Mouse (Mus musculus) urinary bladder, postnatal 0 days (tissue): ENCODE data around the gene Olfr600. TPM values are rescaled to one million over a fixed set of nuclear protein-coding genes. Genes with fewer than 3 reads are reported as not detected.

Experiments used
- polyA plus RNA-seq: library from polyadenylated mRNA; unstranded; fragments of >200 nt; fragmentation: Nextera tagmentation; extraction: Ambion mirVana; gene quantifications from 2 replicates; pipeline ENCODE4 v1.2.1, GENCODE M21; 2015

The Olfr600 gene
- polyA plus RNA-seq, result not detected in 2 replicates

GRCm38 (mm10) chr7:103349569-103349968 is at the start of gene Olfr600:
Gene Olfr600 (minus strand): TSS chr7:103349669.

GRCm38 (mm10) chr7:103386077-103386476 is 36.6 kb upstream of the Olfr600 start, which contains the start of gene Olfr603:
Gene Olfr603 (minus strand): TSS chr7:103386177.

GRCm38 (mm10) chr7:103362555-103362954 is 13.1 kb upstream of the Olfr600 start, which contains the start of gene Olfr601:
Gene Olfr601 (minus strand): TSS chr7:103362655.

GRCm38 (mm10) chr7:103335617-103336016 is 13.9 kb downstream of the Olfr600 start, which contains the start of gene Olfr599:
Gene Olfr599 (plus strand): TSS chr7:103335917.

GRCm38 (mm10) chr7:103323268-103323667 is 26.2 kb downstream of the Olfr600 start, which contains the start of gene Olfr598:
Gene Olfr598 (plus strand): TSS chr7:103323568.

GRCm38 (mm10) chr7:103316015-103316414 is 33.5 kb downstream of the Olfr600 start, which contains the start of gene Olfr597:
Gene Olfr597 (plus strand): TSS chr7:103316315.

GRCm38 (mm10) chr7:103305348-103305747 is 44.1 kb downstream of the Olfr600 start, which contains the start of gene Olfr596:
Gene Olfr596 (plus strand): TSS chr7:103305648.

Other genes with a start within 250 kb of the Olfr600 start
- gene Olfr586, start 224.0 kb downstream of the Olfr600 start, polyA plus RNA-seq, result not detected in 2 replicates
- gene Olfr588-ps1, start 208.8 kb downstream of the Olfr600 start, polyA plus RNA-seq, result not detected in 2 replicates
- gene Olfr589, start 193.3 kb downstream of the Olfr600 start, polyA plus RNA-seq, result not detected in 2 replicates
- not detected in 2 replicates for gene Olfr591, start 171.3 kb downstream of the Olfr600 start, polyA plus RNA-seq
- not detected in 2 replicates for gene Olfr592, start 164.9 kb downstream of the Olfr600 start, polyA plus RNA-seq
- gene Olfr593, start 137.8 kb downstream of the Olfr600 start, polyA plus RNA-seq, result not detected in 2 replicates
- gene Olfr594, start 132.7 kb downstream of the Olfr600 start, polyA plus RNA-seq, result not detected in 2 replicates
- gene Usp17ld, start 97.2 kb downstream of the Olfr600 start, polyA plus RNA-seq, result not detected in 2 replicates
- gene Olfr596, start 44.0 kb downstream of the Olfr600 start, polyA plus RNA-seq, result not detected in 2 replicates
- gene Olfr597, start 33.4 kb downstream of the Olfr600 start, polyA plus RNA-seq, result not detected in 2 replicates
- not detected in 2 replicates for gene Olfr598, start 26.1 kb downstream of the Olfr600 start, polyA plus RNA-seq
- gene Olfr599, start 13.8 kb downstream of the Olfr600 start, polyA plus RNA-seq, result not detected in 2 replicates
- gene Olfr601, start 13.0 kb upstream of the Olfr600 start, polyA plus RNA-seq, result not detected in 2 replicates
- not detected in 2 replicates for gene Olfr603, start 36.5 kb upstream of the Olfr600 start, polyA plus RNA-seq
- not detected in 2 replicates for gene Usp17lc, start 65.4 kb upstream of the Olfr600 start, polyA plus RNA-seq
- gene Olfr605, start 95.8 kb upstream of the Olfr600 start, polyA plus RNA-seq, result not detected in 2 replicates
- gene Olfr606, start 99.4 kb upstream of the Olfr600 start, polyA plus RNA-seq, result not detected in 2 replicates
- not detected in 2 replicates for gene Olfr607, start 114.5 kb upstream of the Olfr600 start, polyA plus RNA-seq
- not detected in 2 replicates for gene Olfr608, start 120.2 kb upstream of the Olfr600 start, polyA plus RNA-seq
- not detected in 2 replicates for gene Olfr609, start 148.4 kb upstream of the Olfr600 start, polyA plus RNA-seq
- gene Olfr610, start 162.5 kb upstream of the Olfr600 start, polyA plus RNA-seq, result not detected in 2 replicates
- gene Olfr611, start 171.2 kb upstream of the Olfr600 start, polyA plus RNA-seq, result not detected in 2 replicates
- gene Olfr612, start 193.0 kb upstream of the Olfr600 start, polyA plus RNA-seq, result not detected in 2 replicates
- gene Olfr613, start 198.4 kb upstream of the Olfr600 start, polyA plus RNA-seq, result not detected in 2 replicates
- gene Olfr615, start 206.4 kb upstream of the Olfr600 start, polyA plus RNA-seq, result not detected in 2 replicates
- gene Olfr616, start 219.5 kb upstream of the Olfr600 start, polyA plus RNA-seq, result not detected in 2 replicates
- not detected in 2 replicates for gene Olfr617, start 223.4 kb upstream of the Olfr600 start, polyA plus RNA-seq
- gene Olfr618, start 240.4 kb upstream of the Olfr600 start, polyA plus RNA-seq, result not detected in 2 replicates